Mouse (Mus musculus): Measurements from ENCODE around the gene Thsd4.

DNA sequence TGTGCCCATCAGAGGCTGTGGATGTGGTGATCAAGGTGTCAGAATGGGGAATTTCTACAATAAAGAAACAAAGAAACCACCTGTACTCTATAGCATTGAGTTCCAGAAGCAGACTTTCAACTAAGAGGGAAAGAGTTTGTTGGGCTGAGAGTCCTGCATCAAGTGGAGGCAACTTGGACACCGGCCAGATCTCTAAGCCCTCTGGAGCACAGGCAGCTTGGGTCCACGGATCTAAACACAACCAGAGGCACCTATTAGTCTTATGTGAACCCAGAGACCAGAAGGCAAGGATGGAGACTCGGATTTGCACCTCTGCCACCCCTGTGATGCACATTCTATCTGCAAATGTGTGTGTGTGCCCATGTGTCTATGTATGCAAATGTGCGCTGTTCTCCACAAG lies 456.7 kb downstream of the Thsd4 start:
- no peak for TF ChIP-seq CTCF (IDR thresholded peaks at IDR 0.05; ENCODE audit: extremely low read depth, insufficient read length, insufficient replicate concordance, low read depth, low read length)
- no peak for TF ChIP-seq POLR2A (IDR thresholded peaks at IDR 0.05; ENCODE audit: low read depth, low read length)

Data from small intestine, adult 2 months (tissue).